Mouse (Mus musculus) c-Kit-positive CD71-positive TER-119-positive erythroid progenitor cells, embryonic 14.5 days (primary cell): ENCODE results near the gene Cav3.

ENCODE experiments used
- DNase-seq: peaks from one replicate; pipeline ENCODE4 v3.0.0-alpha.2; 2013; ENCODE audit warnings: low spot score

Cav3 gene

GRCm38 (mm10) chr6:112495219-112495618, 35.9 kb downstream of the Cav3 start:
- no peak for DNase-seq

GRCm38 (mm10) chr6:112496291-112497060, 37.2 kb downstream of the Cav3 start:
- no peak for DNase-seq

- no peak for DNase-seq
Observed at GRCm38 (mm10) chr6:112497456-112497855, 38.2 kb downstream of the Cav3 start.

GRCm38 (mm10) chr6:112498716-112499115, 39.4 kb downstream of the Cav3 start:
- no peak for DNase-seq

GRCm38 (mm10) chr6:112499456-112499855, 40.2 kb downstream of the Cav3 start:
- no peak for DNase-seq

GRCm38 (mm10) chr6:112501156-112501555, 41.9 kb downstream of the Cav3 start:
- no peak for DNase-seq

GRCm38 (mm10) chr6:112507617-112508016, 48.3 kb downstream of the Cav3 start:
- DNase-seq, result no peak

- no peak for DNase-seq
Observed at GRCm38 (mm10) chr6:112509590-112510131, 50.4 kb downstream of the Cav3 start.

- DNase-seq, result no peak
Observed at GRCm38 (mm10) chr6:112510346-112510745, 51.0 kb downstream of the Cav3 start.

- DNase-seq, result no peak
Observed at GRCm38 (mm10) chr6:112514591-112514990, 55.3 kb downstream of the Cav3 start.

GRCm38 (mm10) chr6:112516496-112516895, 57.2 kb downstream of the Cav3 start:
- DNase-seq, result no peak

GRCm38 (mm10) chr6:112517572-112517971, 58.3 kb downstream of the Cav3 start:
- DNase-seq, result no peak

GRCm38 (mm10) chr6:112517991-112518390, 58.7 kb downstream of the Cav3 start:
- no peak for DNase-seq
